Mouse (Mus musculus) retina, adult 2 months (tissue): ENCODE results near the gene Lrba.

Experiments used
- DNase-seq: peaks from one replicate; pipeline ENCODE4 v3.0.0-alpha.2; 2012; ENCODE audit warnings: low read depth, low spot score

Lrba gene

GRCm38 (mm10) chr3:86253791-86254190 lies 29.3 kb downstream of the Lrba start:
- DNase-seq: no peak

DNA sequence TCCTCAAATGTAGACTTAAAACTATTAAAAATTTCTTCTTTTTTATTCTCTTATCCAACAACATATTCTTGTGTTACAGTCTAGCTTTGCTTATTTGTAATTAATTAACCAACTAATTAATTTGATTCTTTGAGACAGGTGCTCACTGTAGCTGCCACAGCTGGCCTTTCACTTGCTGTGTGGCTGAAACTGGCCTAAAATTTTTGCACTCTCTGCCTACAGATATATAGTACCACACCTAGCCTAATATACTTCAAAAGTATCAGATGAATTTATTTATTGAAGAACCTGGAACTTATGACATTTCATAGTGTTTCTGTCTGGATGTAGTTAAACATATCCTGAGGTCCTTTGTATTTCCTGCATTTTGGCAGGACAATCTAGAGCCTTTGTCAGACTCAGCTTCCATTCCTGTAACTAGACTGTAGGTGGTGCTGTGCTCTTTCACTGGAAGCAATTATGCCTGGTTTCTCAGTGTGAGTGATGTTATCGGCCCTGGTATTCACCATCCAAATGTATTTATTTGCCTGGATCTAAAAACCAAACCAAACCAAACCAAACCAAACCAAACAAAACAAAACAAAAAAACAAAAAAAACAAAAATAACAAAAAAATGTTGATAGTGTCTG lies 43.7 kb downstream of the Lrba start:
- DNase-seq: peak; percentile 20

- no peak for DNase-seq
Observed at GRCm38 (mm10) chr3:86275651-86276050, 51.2 kb downstream of the Lrba start.

DNA sequence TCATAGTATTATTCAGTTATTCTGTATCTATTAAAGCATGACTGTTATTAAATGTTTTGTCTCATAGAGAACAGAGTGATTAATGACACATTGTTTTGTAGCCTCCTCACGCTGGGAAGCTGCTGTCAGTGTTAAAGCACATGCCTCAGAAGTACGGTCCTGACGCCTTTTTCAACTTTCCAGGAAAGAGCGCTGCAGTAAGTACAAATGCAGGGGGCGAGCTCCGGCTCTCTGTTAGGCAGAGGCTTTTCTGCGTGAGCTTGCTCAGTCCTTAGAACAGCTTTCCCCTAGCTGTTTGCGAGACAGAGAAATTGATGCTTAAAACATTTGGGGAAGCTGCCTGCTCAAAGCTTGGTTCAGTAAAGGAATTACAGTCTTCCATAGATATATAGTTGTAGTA lies 66.8 kb downstream of the Lrba start:
- DNase-seq: no peak

- no peak for DNase-seq
Observed at GRCm38 (mm10) chr3:86294866-86295265, 70.4 kb downstream of the Lrba start.

DNA sequence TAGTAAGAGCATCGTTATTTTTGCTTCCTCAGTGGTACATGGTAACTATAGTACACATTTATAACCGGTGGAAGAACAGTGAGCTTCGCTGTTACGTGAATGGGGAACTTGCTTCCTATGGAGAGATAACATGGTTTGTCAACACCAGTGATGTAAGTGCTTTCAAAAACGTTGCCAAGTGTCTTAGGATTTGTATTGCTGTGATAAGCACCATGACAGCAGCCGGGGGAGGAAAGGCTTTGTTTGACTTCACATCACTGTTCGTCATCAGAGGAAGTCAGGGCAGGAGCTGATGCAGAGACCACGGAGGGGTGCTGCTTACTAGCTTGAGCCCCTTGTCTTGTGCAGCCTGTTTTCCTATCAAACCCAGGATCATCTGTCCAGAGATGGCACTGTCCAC lies 71.7 kb downstream of the Lrba start:
- DNase-seq: no peak

- no peak for DNase-seq
Observed at GRCm38 (mm10) chr3:86308833-86309232, 84.4 kb downstream of the Lrba start.

DNA sequence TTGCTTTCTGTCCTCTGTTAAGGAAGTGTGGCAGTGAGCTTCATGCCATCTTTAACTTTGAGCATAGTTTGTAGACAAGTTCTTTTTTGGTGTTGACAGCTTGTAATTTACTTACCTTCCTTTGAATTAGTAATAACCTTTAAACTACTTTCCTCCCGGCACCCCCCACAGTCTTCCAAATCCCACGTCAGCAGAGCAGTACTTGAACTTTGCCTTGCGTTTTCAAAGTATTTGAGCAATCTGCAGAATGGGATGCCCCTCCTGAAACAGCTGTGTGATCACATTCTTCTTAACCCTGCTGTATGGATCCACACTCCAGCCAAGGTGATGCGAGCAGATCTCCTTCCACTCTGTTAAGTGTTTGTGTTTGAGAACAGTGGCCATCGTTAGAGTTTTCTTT lies 85.7 kb downstream of the Lrba start:
- DNase-seq: no peak

DNA sequence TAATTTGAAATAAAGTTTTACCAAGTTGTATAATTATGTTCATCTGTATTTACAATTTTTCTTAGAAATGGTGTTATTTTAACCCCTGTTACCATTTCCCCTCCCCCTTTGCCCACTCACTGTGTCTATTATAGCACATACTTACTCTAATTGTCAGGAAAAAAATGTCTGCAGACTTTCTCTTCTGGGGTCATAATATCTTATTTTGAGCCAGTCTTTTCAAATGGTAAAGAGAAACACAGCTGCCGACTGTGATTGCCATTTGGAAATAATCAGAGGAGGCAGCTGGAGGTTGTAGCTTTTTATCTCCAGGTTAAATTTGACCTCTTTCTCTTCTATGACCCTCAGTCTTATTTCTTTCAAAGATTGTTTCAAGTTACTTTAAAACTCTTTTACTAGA lies 86.9 kb downstream of the Lrba start:
- no peak for DNase-seq

DNA sequence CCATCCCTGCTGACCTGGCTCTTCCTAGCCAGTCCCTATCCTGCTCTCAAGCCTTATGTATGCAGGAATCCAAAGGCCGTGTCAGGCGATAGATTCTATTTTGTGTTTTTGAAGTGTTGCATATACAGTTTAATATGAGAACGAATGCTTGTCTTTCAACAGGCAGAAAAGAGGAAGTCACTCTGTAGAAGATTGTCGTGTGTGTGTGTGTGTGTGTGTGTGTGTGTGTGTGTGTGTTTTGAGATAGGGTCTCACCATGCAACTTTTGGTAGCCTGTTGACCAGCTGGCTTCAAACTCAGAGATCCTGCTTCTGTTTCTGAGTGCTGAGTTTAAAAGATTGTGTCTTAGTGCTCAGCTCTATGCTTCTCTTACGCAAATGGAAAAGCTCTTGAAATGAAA lies 93.2 kb downstream of the Lrba start:
- DNase-seq: no peak

- DNase-seq: peak; percentile 11
Observed at GRCm38 (mm10) chr3:86328531-86328930, 104.1 kb downstream of the Lrba start.

- DNase-seq: no peak
Observed at GRCm38 (mm10) chr3:86343261-86343660, 118.8 kb downstream of the Lrba start.

GRCm38 (mm10) chr3:86362486-86362885 lies 138.0 kb downstream of the Lrba start:
- DNase-seq: no peak

GRCm38 (mm10) chr3:86371466-86371865 lies 147.0 kb downstream of the Lrba start:
- no peak for DNase-seq

GRCm38 (mm10) chr3:86375276-86375675 lies 150.8 kb downstream of the Lrba start:
- no peak for DNase-seq

DNA sequence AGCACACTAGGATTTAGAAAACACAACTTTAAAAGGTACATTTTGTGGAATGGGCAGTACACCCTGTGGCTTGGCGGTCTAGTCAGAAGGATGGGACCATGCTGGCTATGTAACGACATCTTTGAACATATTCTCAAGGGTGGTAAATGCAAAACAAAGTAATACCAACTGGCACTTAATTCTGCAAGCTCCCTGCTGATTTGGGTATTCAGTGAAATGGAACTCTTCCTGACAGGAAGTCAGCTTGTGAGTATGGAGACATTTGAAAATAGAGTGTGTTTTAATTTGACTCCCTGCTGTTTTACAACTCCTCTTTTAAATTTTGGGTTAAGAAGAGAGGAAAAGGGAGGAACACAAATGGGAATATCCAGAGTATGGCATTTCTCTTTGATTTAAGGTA lies 158.1 kb downstream of the Lrba start:
- DNase-seq: no peak

DNA sequence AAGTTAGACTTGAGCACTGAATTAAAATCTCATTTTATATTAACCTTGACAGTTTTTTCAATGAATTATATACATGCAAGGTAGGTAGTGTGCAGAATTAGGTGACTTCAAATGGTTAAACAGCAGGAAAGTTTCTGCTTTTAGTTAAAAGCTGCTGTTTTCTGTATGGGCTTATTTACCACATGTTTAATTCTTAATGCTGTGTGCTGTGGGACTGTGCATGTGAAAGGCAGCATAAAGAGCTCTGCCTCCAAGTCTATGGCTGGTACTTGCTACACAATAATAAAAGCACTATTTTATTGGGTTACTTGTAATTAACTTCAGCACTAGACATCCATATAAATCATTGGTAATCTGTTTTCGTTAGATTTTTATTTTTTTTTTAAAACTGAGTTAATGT lies 160.6 kb downstream of the Lrba start:
- DNase-seq: no peak

DNA sequence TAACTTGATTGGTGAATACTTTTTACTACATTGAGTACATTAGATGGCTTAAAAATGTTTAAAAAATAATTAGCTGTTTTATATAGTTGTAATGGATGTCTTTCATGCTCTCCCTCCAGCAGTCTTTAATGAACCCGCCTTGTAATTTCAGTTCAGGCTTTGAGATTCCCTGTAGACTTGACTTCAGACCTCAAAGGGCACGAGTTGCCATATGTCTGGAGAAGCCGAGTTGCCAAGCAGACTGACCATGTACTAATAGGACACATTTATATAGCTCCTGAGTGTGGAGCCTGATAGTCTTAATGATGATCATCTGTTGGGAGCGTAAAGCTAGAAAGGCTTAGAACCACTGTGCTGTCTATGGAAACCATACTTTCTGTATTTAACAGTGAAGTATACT lies 161.8 kb downstream of the Lrba start:
- DNase-seq: no peak

- DNase-seq: no peak
Observed at GRCm38 (mm10) chr3:86423828-86424227, 199.3 kb downstream of the Lrba start.

- DNase-seq: no peak
Observed at GRCm38 (mm10) chr3:86426733-86427132, 202.3 kb downstream of the Lrba start.

DNA sequence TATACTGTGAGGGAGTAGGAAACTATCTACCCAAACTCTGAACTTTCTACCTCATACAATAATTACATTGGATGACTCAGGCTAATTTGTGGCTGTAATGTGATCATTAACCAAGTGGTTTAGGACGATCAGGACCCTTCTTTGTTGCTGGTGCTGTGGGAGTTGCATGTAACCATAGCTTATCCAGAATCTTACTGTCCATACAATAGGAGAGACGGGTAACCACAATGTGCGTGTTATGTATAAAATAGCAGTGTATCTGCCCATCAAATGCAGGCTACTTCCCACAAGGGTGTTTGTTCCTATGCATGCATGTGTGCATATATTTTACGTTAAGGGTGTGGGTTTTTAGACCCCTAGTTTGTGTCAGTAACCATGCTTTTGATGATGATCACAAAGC lies 219.0 kb downstream of the Lrba start:
- DNase-seq: no peak

DNA sequence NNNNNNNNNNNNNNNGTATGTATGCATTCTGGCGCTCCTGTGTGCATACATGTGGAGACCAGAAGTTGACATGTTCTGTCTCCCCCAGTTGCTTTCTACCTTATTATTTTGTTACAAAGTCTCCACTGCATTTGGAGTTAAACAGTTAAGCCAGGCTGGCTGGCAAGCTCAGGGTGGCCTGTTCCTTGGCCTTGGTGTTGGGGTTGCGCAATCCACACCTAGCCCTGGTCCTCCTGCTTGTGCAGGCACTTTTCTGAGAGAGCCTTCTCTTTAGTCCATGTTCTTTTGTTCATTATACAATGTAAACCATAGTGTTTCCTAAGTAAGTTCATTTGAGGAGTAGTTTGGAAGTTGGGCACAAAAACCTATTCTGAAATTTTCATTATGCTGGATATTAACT lies 226.7 kb downstream of the Lrba start:
- no peak for DNase-seq

DNA sequence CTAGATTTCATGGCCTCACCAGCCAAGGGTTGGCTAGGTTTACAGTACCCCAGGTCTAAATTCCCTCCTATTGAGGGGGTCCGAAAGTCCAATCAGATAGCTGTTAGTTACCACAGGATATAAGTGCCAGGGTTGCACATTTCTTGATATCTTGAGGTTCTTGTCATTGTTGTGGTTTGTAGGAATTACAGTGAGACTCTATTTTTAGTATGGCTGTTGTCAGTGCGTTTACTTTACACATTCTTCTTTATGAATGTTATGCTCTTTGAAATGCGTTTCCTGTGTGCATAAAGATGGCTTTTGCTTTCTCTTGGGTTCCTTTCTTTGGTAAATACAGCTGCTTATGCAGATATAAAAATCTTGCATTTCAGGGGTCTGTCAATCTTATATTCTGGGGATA lies 237.1 kb downstream of the Lrba start:
- DNase-seq: no peak

- no peak for DNase-seq
Observed at GRCm38 (mm10) chr3:86489992-86490391, 265.5 kb downstream of the Lrba start.
